Mouse (Mus musculus) lung, postnatal 0 days (tissue): ENCODE data around the gene Wdr82. TPM values are rescaled to one million over a fixed set of nuclear protein-coding genes. Genes with fewer than 3 reads are reported as not detected.
A peak's percentile ranks its signal among the peaks of the same experiment; 100 is the strongest.

ENCODE experiments used
- ATAC-seq: fragments of 200-750 bp; cut with Nextera tagmentation; 2 replicates; pipeline ENCODE4 v1.8.0; 2017; ENCODE audit warnings: moderate library complexity
- DNase-seq: peaks from one replicate; pipeline ENCODE4 v3.0.0-alpha.2; 2016; ENCODE audit warnings: low spot score
- H3K27ac ChIP-seq: fragments of 300-500 bp; sonication (generic); 2 replicates; pipeline ENCODE4 v1.5.1; 2014; ENCODE audit warnings: antibody characterized with exemption, mild to moderate bottlenecking, low read length, mixed read lengths
- H3K27me3 ChIP-seq: fragments of 300-500 bp; sonication (generic); replicated peaks from 2 replicates; pipeline ENCODE4 v1.6.1; 2014; ENCODE audit warnings: low read length, mixed read lengths; ENCODE audit not compliant: insufficient read depth
- H3K36me3 ChIP-seq: fragments of 300-500 bp; sonication (generic); 2 replicates; pipeline ENCODE4 v1.6.1; 2014; ENCODE audit warnings: low read length, mixed read lengths; ENCODE audit not compliant: insufficient read depth
- H3K4me1 ChIP-seq: fragments of 300-500 bp; sonication (generic); 2 replicates; pipeline ENCODE4 v1.6.1; 2014; ENCODE audit warnings: antibody characterized with exemption, low read depth, low read length, mixed read lengths; ENCODE audit not compliant: insufficient read depth
- H3K4me2 ChIP-seq: fragments of 300-500 bp; sonication (generic); replicated peaks from 2 replicates; pipeline ENCODE4 v1.6.1; 2014; ENCODE audit warnings: low read depth, mild to moderate bottlenecking, low read length, moderate library complexity, mixed read lengths
- H3K4me3 ChIP-seq: fragments of 300-500 bp; sonication (generic); 2 replicates; pipeline ENCODE4 v1.5.1; 2014; ENCODE audit warnings: low read depth, low read length
- H3K9ac ChIP-seq: fragments of 300-500 bp; sonication (generic); replicated peaks from 2 replicates; pipeline ENCODE4 v1.6.1; 2014; ENCODE audit warnings: low read depth, mild to moderate bottlenecking
- H3K9me3 ChIP-seq: fragments of 300-500 bp; sonication (generic); 2 replicates; pipeline ENCODE4 v1.6.1; 2016; ENCODE audit warnings: low read length, mixed read lengths
- CTCF ChIP-seq: IDR thresholded peaks from 2 replicates; pipeline ENCODE4 v1.5.1; 2016; ENCODE audit warnings: antibody characterized with exemption, mild to moderate bottlenecking
- EP300 ChIP-seq: IDR thresholded peaks from 2 replicates; pipeline ENCODE4 v1.6.1; 2016; ENCODE audit warnings: antibody characterized with exemption, mild to moderate bottlenecking, control low read depth
- WGBS: fragments of 180-500 bp; shearing (Covaris S2); extraction: QIAGEN DNeasy Blood & Tissue Kit; methylation state at CpG from one replicate; pipeline ENCODE4 v1.1.7; 2014; 5-methylcytosine and 5-hydroxymethylcytosine counted together
- polyA plus RNA-seq: library from polyadenylated mRNA; unstranded; fragments of >200 nt; fragmentation: Nextera tagmentation; extraction: Ambion mirVana; gene quantifications from 2 replicates; pipeline ENCODE4 v1.2.1, GENCODE M21; 2015

Wdr82 gene
- polyA plus RNA-seq = 11.3 and 13.2 TPM in 2 replicates

DNA sequence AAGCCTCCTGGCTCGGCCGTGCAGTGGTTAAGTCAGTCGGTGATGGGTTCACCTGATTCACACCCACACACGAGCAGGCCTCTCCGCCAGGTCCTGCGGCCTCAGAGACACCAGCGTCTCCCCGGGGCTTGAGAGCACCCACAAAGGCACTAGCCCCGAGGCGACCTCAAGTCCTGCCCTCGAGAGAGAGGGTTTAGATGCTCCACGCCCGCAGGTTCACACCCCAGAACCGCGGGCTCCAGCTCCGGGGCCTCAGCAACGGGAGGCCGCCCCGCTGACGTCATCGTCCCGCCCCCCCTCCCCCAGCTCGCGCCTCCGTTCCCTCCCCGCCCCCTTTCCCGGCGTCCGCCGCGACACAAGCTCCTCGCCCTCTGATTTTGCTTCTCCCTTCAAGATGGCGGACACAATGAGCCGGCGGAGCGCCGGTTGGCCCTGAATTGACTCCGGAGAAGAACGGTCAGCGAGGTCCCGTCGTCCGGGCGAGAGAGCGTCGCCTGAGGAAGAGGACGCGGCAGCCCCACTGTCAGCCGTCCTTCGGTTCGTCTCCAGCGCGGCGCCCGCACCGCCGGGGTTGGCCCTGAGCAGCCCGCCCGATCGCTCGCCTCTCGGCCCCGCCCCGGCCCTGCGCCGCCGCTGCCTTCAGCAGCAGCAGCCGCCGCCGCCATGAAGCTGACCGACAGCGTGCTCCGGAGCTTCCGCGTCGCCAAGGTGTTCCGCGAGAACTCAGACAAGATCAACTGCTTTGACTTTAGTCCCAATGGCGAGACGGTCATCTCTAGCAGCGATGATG lies at the start of gene Wdr82:
Gene Wdr82, plus strand, starts transcription at position 373 of the 790 bp plus-strand sequence.
- H3K27me3 ChIP-seq = no peaks in the 10 kb centered on the region
- 3% methylated on average over 68 of the region's 81 CpGs for WGBS
- peak; percentile 94 for ATAC-seq
- TF ChIP-seq CTCF = no peak
- TF ChIP-seq EP300 = no peak
- H3K4me1 ChIP-seq = peaks cover 11% of the 10 kb centered on the region; the same call in 1 of the 2 replicates
- no peaks in the 10 kb centered on the region for H3K36me3 ChIP-seq
- H3K4me2 ChIP-seq = peak within 1 kb of the TSS; percentile 79
- peak within 1 kb of the TSS; percentile 98 for H3K27ac ChIP-seq
- peak; percentile 97 for DNase-seq
- H3K9ac ChIP-seq = peak within 1 kb of the TSS; percentile 76
- H3K4me3 ChIP-seq = peak within 1 kb of the TSS; percentile 91
- no peaks in the 10 kb centered on the region for H3K9me3 ChIP-seq

DNA sequence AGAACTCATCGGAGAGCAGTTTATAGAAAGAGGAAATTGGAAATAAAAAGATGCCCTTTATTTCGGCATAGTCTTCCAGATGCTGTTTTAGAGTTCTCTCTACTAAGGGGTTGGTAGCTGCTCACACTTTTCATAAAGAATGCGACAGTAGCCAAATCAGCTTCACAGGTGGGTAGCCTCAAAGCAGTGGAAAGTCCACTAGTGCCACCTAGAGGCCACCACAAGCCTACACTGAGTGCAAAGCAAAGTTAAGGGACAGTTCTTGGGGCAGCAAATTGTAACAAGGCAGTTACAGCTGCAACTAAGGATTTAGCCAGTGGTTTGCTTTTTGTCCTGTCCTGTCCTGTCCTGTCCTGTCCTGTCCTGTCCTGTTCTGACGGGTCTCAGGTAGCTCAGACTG lies 47.1 kb upstream of the Wdr82 start:
- WGBS = 48% methylated on average over 4 of the region's 4 CpGs
- peak; percentile 50 for DNase-seq

DNA sequence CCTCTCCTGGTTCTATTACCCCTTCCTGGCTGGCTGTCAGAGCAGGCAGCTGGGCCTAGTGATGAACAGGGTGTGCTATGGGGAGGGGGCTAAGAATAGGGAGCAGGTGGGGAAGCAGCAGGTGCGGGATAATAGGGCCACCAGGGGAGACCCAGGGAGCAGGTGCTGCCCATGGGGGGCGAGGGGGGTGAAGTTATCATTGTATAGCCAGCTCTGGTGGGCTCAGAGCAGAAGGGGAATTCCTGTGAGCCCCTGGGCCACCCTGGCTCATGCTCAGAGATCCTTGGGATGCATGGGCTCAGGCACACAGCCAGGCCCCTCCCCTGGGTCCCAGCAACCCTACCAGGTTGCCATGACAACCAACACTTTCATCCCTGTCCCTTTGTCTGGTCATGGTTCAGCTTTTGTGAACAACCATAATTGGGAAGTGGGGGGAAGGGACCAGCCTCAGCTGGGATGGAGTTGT lies 43.9 kb upstream of the Wdr82 start:
- Histone ChIP-seq H3K9ac (no peak overlapping the region), H3K4me1 (no peaks in the 10 kb centered on the region), H3K9me3 (no peaks in the 10 kb centered on the region), H3K27ac (no peak overlapping the region), H3K36me3 (no peaks in the 10 kb centered on the region), H3K4me2 (no peak overlapping the region), H3K4me3 (no peak overlapping the region), H3K27me3 (no peaks in the 10 kb centered on the region)
- DNase-seq (no peak), ATAC-seq (no peak)
- TF ChIP-seq EP300 (no peak), CTCF (no peak)
- WGBS = 38% methylated on average over 1 of the region's 2 CpGs

More for the DNA sequence above, 47.1 kb upstream of the Wdr82 start:
- no peaks in the 10 kb centered on the region for H3K4me1 ChIP-seq
- H3K27me3 ChIP-seq = no peaks in the 10 kb centered on the region
- H3K9me3 ChIP-seq = no peaks in the 10 kb centered on the region
- no peak overlapping the region for H3K4me3 ChIP-seq
- H3K27ac ChIP-seq = no peak overlapping the region
- H3K9ac ChIP-seq = no peak overlapping the region
- TF ChIP-seq CTCF (peak; percentile 75), EP300 (no peak)
- H3K4me2 ChIP-seq = no peak overlapping the region
- no peak for ATAC-seq
- no peaks in the 10 kb centered on the region for H3K36me3 ChIP-seq

DNA sequence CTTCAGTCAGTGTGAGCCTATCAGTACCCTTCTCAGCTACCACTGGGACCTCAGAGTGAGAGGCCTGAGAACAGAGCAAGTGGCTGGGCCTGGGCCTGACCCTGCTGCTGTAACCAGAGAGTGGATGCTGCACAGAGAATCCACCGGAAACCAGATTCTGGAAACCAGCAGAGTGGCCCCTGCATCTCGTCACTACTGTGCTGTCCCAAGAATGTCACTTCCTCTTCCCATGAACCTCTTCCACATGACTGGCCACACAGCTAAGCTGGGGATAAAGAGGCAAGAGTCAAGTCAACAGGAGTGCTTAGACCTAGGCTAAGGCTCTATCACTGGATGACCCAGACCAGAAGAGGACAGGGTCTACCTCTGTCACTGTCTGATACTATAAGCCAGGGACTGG lies 41.7 kb upstream of the Wdr82 start:
- DNase-seq = no peak
- Histone ChIP-seq H3K36me3 (no peaks in the 10 kb centered on the region), H3K4me2 (no peak overlapping the region), H3K4me3 (no peak overlapping the region), H3K4me1 (no peaks in the 10 kb centered on the region), H3K9me3 (no peaks in the 10 kb centered on the region), H3K9ac (no peak overlapping the region), H3K27ac (no peak overlapping the region), H3K27me3 (no peaks in the 10 kb centered on the region)
- WGBS = 70% methylated on average over 2 of the region's 2 CpGs
- no peak for ATAC-seq
- TF ChIP-seq CTCF (no peak), EP300 (no peak)

DNA sequence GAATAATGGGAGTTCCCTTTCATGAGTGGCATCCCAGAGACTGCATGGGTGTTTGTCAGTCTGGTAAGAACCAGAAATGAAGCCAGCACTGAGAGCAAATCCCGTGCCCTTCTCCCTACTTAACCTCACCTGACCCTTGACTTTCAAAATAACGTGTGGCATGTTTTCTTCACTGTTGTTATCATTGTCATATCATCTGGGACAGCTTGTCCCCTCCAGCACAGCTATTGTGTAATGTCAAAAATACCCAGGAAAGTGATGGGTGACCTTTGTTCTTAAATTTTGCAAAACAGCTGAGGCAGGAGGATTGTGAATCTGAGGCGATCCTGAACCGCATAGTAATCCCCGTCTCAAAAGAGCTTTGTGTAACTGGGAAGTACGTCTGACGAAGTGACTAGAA lies 40.5 kb upstream of the Wdr82 start:
- H3K9me3 ChIP-seq = no peaks in the 10 kb centered on the region
- H3K4me1 ChIP-seq = no peaks in the 10 kb centered on the region
- no peak overlapping the region for H3K4me2 ChIP-seq
- no peaks in the 10 kb centered on the region for H3K36me3 ChIP-seq
- WGBS = 73% methylated on average over 7 of the region's 7 CpGs
- no peak overlapping the region for H3K9ac ChIP-seq
- no peak for DNase-seq
- ATAC-seq = no peak
- TF ChIP-seq CTCF = no peak
- H3K27me3 ChIP-seq = no peaks in the 10 kb centered on the region
- H3K4me3 ChIP-seq = no peak overlapping the region
- no peak overlapping the region for H3K27ac ChIP-seq

DNA sequence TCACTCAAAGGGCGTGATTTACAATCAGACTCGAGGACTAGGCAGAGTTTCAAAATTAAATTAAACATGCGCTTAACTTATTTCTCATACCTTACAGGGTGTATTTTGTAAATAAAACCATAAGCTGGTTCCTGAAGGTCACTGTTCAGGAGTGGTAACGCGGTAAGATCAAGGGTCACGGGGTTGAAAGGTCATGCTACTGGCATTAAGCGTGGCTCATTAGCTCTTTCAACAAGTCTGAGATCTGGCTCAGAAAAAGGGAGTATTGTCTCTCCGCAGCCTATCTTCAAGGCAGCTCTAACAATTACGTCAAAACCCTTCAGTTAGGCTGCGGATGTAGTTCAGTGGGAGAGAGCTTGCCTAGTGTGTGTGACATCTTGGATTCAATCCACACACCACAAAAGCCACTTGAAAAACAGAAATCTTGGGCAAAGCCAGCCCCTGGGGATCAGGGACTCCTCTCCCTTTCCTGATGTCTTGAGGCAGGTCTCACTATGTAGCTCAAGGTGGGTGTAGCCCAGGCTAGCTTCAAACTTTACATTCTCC lies 33.0 kb upstream of the Wdr82 start:
- Histone ChIP-seq H3K4me2 (no peak overlapping the region), H3K27ac (no peak overlapping the region), H3K9ac (no peak overlapping the region), H3K36me3 (no peaks in the 10 kb centered on the region), H3K27me3 (no peaks in the 10 kb centered on the region), H3K4me1 (no peaks in the 10 kb centered on the region), H3K9me3 (no peaks in the 10 kb centered on the region), H3K4me3 (no peak overlapping the region)
- 58% methylated on average over 10 of the region's 10 CpGs for WGBS
- DNase-seq = no peak
- no peak for ATAC-seq
- TF ChIP-seq CTCF = no peak
- no peak for TF ChIP-seq EP300
